Mouse (Mus musculus): ENCODE measurements around the gene Clstn2. TPM values are rescaled to one million over a fixed set of nuclear protein-coding genes. Genes with fewer than 3 reads are reported as not detected.

Clstn2 gene
- total and polyA plus RNA-seq, 2 experiments from 2014 or later, result 10.1 to 51.6 TPM

DNA sequence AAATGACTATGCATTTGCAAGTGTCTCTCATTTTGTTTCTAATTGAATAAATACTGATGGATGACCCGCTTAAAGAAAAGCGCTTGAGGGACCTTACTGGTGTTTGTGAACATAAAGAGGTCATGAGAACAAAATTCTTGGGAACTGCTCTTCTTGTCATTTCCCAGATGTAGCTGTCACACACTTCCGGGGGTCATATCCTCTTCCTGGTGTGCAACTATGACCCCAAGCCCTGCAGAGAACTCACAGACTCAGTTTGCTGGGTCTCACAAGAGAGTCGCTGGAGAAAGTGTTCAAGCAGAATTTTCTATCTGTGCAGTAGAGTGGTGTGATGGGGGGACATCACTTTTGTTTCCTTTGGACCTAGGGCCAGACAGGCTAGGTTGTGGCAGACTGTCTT lies 442.3 kb downstream of the Clstn2 start:
- Histone ChIP-seq H3K27ac (no peak overlapping the region), H3K36me3 (ENCODE audit: insufficient read depth, low read length) (no peaks in the 10 kb centered on the region)
- WGBS, result 80% methylated on average over 4 of the region's 4 CpGs

DNA sequence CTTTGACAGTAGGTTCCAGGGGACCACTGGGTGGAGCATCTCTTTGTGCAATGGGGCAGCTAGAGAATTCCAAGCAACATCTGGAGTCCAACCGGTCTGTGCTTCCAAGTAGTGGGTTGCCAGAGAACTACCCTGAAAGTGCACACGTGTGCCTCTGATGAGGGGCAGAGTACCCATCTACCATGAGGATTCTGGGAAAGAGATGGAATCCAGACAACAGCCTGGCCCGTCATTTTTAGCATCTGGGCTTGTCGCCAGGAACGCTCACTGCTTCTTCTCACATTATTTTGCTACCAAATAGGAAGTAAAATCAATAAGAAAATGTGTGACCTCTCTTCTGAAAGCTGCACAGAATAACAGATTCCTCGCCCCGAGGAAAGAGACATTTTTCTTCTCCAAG lies 462.1 kb downstream of the Clstn2 start:
- WGBS, result 55% methylated on average over 7 of the region's 7 CpGs
- no peaks in the 10 kb centered on the region for H3K27me3 ChIP-seq (ENCODE audit: insufficient read depth, low read length)
- H3K4me2 ChIP-seq (ENCODE audit: low read depth, low read length), result no peak overlapping the region
- H3K36me3 ChIP-seq (ENCODE audit: insufficient read depth, low read length), result no peaks in the 10 kb centered on the region
- H3K4me3 ChIP-seq (ENCODE audit: low read length), result no peak overlapping the region
- DNase-seq (ENCODE audit: low spot score), result peak; percentile 19
- no peaks in the 10 kb centered on the region for H3K9me3 ChIP-seq (ENCODE audit: low read length)
- no peaks in the 10 kb centered on the region for H3K4me1 ChIP-seq (ENCODE audit: insufficient read depth, low read length)
- no peak overlapping the region for H3K9ac ChIP-seq (replicated peaks; ENCODE audit: low read length)
- ATAC-seq, result no peak
- TF ChIP-seq CTCF (IDR thresholded peaks at IDR 0.05; ENCODE audit: low read depth), result no peak
- H3K27ac ChIP-seq, result no peak overlapping the region

More for the DNA sequence above, 442.3 kb downstream of the Clstn2 start:
- ATAC-seq (no peak), DNase-seq (ENCODE audit: low spot score) (no peak)
- Histone ChIP-seq H3K27me3 (ENCODE audit: insufficient read depth, low read length) (no peaks in the 10 kb centered on the region), H3K9me3 (ENCODE audit: low read length) (no peaks in the 10 kb centered on the region), H3K4me2 (ENCODE audit: low read depth, low read length) (no peak overlapping the region), H3K9ac (replicated peaks; ENCODE audit: low read length) (no peak overlapping the region), H3K4me1 (ENCODE audit: insufficient read depth, low read length) (no peaks in the 10 kb centered on the region), H3K4me3 (ENCODE audit: low read length) (no peak overlapping the region)
- TF ChIP-seq CTCF (IDR thresholded peaks at IDR 0.05; ENCODE audit: low read depth), result no peak

DNA sequence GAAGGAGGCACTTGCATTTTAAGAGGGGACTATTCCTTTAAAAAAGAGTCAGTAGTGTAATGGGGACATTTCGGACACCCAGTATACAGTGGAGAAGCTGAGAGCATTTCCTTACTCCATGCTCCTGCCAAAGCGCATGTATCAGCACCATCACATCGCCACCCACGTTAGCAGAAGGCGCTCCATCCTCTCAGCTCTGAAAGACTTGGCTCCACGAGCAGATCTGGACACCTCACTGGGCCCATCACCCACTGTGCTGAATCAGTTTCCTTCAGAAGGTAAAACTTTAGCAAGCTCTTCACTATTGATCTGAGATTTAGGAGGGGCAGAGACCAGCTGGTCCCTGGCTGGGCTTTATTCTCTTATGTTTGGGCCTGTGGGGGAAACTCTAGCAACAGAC lies 469.9 kb downstream of the Clstn2 start:
- no peaks in the 10 kb centered on the region for H3K9me3 ChIP-seq (ENCODE audit: low read length)
- H3K36me3 ChIP-seq (ENCODE audit: insufficient read depth, low read length), result no peaks in the 10 kb centered on the region
- whole genome bisulfite sequencing, result 84% methylated on average over 6 of the region's 6 CpGs
- H3K9ac ChIP-seq (replicated peaks; ENCODE audit: low read length), result no peak overlapping the region
- ATAC-seq, result no peak
- TF ChIP-seq CTCF (IDR thresholded peaks at IDR 0.05; ENCODE audit: low read depth), result no peak
- H3K4me1 ChIP-seq (ENCODE audit: insufficient read depth, low read length), result no peaks in the 10 kb centered on the region
- H3K27ac ChIP-seq, result no peak overlapping the region
- DNase-seq (ENCODE audit: low spot score), result no peak
- no peaks in the 10 kb centered on the region for H3K27me3 ChIP-seq (ENCODE audit: insufficient read depth, low read length)
- H3K4me2 ChIP-seq (ENCODE audit: low read depth, low read length), result no peak overlapping the region
- no peak overlapping the region for H3K4me3 ChIP-seq (ENCODE audit: low read length)

DNA sequence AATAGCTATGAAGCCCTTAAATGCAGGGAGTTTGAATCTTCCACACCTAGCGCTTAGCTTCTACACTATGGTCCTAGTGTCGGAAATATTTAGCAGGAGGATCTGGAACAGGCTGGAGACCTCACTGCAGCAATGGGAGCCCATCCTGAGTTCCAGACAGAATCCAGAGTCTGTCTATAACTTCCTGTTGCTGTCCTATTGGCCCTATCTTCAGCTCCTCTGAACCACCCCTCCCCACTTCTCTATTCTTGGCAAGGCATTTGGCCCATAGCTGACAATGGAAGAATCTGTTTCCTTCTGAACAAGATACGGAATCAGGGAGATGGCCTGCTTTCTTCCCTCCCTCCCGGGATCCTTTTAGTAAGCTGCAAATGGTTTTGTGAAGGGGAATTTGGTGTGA lies 488.6 kb downstream of the Clstn2 start:
- Histone ChIP-seq H3K36me3 (ENCODE audit: insufficient read depth, low read length) (no peaks in the 10 kb centered on the region), H3K9ac (replicated peaks; ENCODE audit: low read length) (no peak overlapping the region), H3K4me1 (ENCODE audit: insufficient read depth, low read length) (no peaks in the 10 kb centered on the region), H3K4me3 (ENCODE audit: low read length) (no peak overlapping the region), H3K27me3 (ENCODE audit: insufficient read depth, low read length) (no peaks in the 10 kb centered on the region), H3K27ac (no peak overlapping the region), H3K4me2 (ENCODE audit: low read depth, low read length) (no peak overlapping the region), H3K9me3 (ENCODE audit: low read length) (no peaks in the 10 kb centered on the region)
- ATAC-seq (no peak), DNase-seq (ENCODE audit: low spot score) (no peak)
- 80% methylated on average over 4 of the region's 4 CpGs for WGBS
- TF ChIP-seq CTCF (IDR thresholded peaks at IDR 0.05; ENCODE audit: low read depth), result no peak

DNA sequence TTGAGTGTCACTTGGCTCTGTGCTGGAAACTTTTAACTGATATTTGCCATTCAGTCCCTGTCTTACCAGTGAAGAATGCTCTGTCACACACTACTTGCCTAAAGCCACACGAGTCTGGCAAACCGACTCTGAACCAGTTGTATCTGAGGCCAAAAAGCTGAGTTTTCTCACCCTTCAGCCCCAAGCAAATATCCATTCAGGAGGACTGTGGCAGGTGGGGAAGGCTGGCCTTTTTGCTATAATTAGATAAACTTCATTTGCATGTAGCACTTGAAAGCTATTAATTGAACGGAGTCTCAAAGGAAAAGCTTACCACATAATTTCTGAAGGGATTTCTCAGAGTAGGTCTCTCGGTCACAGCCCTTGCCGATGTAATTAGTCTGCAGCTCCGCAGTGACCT lies 491.6 kb downstream of the Clstn2 start:
- Histone ChIP-seq H3K9me3 (ENCODE audit: low read length) (no peaks in the 10 kb centered on the region), H3K4me1 (ENCODE audit: insufficient read depth, low read length) (peaks cover 8% of the 10 kb centered on the region), H3K9ac (replicated peaks; ENCODE audit: low read length) (no peak overlapping the region), H3K27ac (no peak overlapping the region), H3K4me3 (ENCODE audit: low read length) (no peak overlapping the region), H3K36me3 (ENCODE audit: insufficient read depth, low read length) (no peaks in the 10 kb centered on the region), H3K27me3 (ENCODE audit: insufficient read depth, low read length) (no peaks in the 10 kb centered on the region), H3K4me2 (ENCODE audit: low read depth, low read length) (no peak overlapping the region)
- ATAC-seq (no peak), DNase-seq (ENCODE audit: low spot score) (peak; percentile 18)
- 59% methylated on average over 6 of the region's 6 CpGs for WGBS
- TF ChIP-seq CTCF (IDR thresholded peaks at IDR 0.05; ENCODE audit: low read depth), result no peak

DNA sequence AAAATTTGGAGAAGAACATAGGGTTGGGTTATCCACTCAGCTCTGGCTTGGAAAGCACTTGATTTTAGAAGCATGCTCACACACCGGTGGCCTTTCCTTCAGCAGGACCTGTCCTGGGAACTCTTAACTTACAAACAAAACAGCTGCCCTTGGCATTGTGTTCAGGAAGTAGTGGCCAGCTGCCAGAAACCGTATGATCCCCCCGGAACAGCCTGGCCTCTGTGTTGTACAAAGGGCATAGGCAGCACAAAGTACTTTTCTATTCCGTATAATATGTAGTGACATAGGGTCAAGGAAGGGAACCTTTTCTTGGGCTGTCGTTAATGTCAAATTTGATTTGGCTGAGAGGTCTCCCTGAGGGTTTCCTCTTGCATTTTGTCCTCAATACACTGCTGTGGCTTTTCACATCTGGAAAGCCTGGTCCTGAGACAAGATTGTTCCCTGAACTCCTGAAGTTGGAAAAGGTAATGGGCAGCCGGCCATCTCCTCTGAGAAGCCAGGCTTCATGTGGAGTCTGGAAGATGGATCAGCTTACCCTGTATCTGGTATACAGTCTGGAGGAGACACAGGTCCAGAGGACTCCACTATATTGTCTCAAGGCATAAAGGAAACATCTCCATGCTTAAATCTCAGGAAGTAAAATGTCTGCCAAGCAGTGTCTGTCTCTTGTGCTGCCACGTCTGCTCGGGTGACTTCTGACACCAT lies 494.8 kb downstream of the Clstn2 start:
- peaks cover 8% of the 10 kb centered on the region for H3K4me1 ChIP-seq (ENCODE audit: insufficient read depth, low read length)
- 40% methylated on average over 8 of the region's 8 CpGs for WGBS
- no peak overlapping the region for H3K4me2 ChIP-seq (ENCODE audit: low read depth, low read length)
- H3K27me3 ChIP-seq (ENCODE audit: insufficient read depth, low read length), result no peaks in the 10 kb centered on the region
- H3K9ac ChIP-seq (replicated peaks; ENCODE audit: low read length), result no peak overlapping the region
- H3K4me3 ChIP-seq (ENCODE audit: low read length), result no peak overlapping the region
- TF ChIP-seq CTCF (IDR thresholded peaks at IDR 0.05; ENCODE audit: low read depth), result no peak
- no peak overlapping the region for H3K27ac ChIP-seq
- no peaks in the 10 kb centered on the region for H3K36me3 ChIP-seq (ENCODE audit: insufficient read depth, low read length)
- ATAC-seq (no peak), DNase-seq (ENCODE audit: low spot score) (no peak)
- no peaks in the 10 kb centered on the region for H3K9me3 ChIP-seq (ENCODE audit: low read length)

DNA sequence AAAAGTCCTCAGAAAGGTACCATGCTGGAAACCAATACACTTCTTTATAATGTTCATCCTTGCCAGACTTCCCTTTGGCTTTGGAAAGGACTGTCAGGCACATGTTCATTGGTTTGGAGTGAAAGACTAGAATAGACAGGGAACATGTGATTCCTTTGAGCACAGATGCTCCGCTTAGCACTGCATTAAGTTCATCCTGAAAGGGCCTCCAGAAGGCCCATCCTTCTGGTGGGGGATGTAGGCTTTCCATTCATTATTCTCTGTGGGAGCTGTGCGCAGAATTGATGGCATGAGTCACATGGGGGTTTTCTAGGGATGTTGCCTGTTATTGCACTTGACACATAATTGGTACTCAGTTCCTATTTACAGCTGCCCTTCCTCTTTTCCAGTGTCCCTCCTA lies 498.8 kb downstream of the Clstn2 start:
- H3K4me3 ChIP-seq (ENCODE audit: low read length), result no peak overlapping the region

More for the DNA sequence above, 498.8 kb downstream of the Clstn2 start:
- 76% methylated on average over 2 of the region's 2 CpGs for WGBS
- ATAC-seq (no peak), DNase-seq (ENCODE audit: low spot score) (peak; percentile 25)
- Histone ChIP-seq H3K9ac (replicated peaks; ENCODE audit: low read length) (no peak overlapping the region), H3K4me1 (ENCODE audit: insufficient read depth, low read length) (peaks cover 8% of the 10 kb centered on the region), H3K36me3 (ENCODE audit: insufficient read depth, low read length) (no peaks in the 10 kb centered on the region), H3K27ac (no peak overlapping the region), H3K27me3 (ENCODE audit: insufficient read depth, low read length) (no peaks in the 10 kb centered on the region), H3K9me3 (ENCODE audit: low read length) (no peaks in the 10 kb centered on the region), H3K4me2 (ENCODE audit: low read depth, low read length) (no peak overlapping the region)
- no peak for TF ChIP-seq CTCF (IDR thresholded peaks at IDR 0.05; ENCODE audit: low read depth)
